Mouse (Mus musculus) right cerebral cortex, postnatal 14 days (tissue): ENCODE results near the gene Mfsd12.

ENCODE experiments used
- DNase-seq: peaks from one replicate; pipeline ENCODE4 v3.0.0; 2022

The Mfsd12 gene

DNA sequence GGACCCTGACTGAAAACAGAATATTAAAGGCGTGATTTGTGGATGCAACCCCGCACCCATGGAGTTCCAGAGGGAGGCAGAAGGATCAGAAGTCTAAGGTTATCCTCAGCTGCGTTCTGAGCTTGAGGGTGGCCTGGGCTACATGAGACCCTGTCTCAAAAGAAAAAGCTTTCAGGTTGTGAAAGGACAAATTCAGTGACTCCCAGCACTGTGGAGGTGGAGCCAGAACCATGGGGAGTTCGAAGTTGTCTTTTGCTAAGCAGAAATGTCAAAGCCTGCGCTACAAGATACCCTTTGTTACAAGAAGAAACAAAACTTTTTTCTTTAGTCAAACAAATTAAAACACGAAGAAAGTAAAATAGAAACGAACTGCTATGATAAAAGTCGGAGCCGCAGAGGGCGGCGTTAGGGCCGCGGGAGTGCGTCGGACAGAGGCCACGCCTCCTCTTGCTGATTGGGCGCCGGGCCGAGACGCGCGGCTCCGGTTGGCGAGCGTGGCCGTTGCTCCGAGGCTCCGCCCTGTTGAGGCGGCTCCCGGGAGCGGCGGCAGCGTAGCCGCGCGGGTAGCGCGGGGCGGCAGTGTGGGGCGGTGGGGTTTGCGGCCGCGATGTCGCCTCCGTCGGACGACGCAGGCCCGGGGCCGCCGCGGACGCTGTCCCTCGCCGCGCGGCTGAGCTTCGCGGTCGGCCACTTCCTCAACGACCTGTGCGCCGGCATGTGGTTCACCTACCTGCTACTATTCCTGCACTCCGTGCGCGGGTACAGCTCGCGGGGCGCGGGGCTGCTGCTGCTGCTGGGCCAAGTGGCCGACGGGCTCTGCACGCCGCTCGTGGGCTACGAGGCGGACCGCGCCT, at the start of gene Mfsd12:
TSS of gene Mfsd12 (plus strand) at position 501 of the 854 bp plus-strand sequence.
- peak; percentile 95 for DNase-seq

- DNase-seq: no peak
Measured at GRCm38 (mm10) chr10:81309571-81309970, 47.7 kb upstream of the Mfsd12 start.

DNA sequence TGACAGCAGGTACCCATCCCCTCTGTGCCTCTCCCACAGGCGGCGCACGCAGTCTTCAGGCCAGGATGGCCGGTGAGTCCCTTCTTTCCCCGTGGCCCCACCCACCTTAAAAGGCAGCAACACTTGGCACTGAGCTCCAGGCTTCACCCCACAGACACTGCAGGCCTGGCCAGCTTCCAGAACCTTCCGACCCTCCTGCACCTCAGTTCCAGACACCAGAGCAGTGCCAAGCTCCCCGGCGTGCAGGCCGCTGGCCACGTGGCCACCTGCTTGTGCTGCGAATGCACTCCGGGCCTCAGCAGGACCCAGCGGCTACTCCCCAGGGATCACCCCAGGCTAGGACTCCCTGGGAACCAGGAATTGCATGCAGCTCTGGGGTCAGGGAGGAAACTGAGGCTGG, 43.7 kb upstream of the Mfsd12 start:
- no peak for DNase-seq

- DNase-seq: no peak
Measured at GRCm38 (mm10) chr10:81314201-81314600, 43.1 kb upstream of the Mfsd12 start.

GRCm38 (mm10) chr10:81315587-81315986, 41.7 kb upstream of the Mfsd12 start:
- DNase-seq: no peak

DNA sequence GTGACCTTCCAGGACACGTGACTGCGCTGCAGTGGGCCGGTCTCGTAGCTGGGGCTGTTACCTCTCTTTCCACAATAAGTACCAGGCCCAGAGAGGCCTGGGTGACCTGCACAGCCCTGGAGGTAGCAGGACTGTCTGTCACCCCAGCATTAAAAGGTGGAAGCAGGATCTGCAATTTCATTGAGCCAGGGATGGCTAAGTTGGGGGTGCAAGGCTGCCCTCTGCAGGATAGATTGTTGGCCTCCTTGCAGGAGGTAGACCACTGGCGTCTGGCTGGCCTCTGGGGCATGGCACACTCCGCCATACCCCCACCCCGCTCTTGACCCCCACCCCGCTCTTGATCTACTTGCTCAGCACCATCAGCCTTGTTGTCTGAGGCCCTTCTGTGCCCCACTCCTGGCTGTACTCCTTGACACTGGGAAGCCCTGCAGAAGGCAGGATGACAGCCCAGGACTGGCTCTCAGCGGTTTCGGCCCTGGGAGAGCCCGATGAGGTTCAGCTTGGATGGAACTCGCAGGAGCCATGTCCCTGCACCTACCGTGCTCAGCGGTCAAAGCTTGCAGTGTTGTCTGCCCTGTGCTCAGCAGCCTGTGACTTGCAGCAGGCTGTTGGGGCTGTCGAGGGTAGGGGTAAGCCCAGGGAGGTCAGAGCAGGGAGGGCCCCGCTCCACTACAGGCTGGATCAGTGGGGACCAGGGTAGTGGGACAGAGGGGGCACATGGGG, 40.8 kb upstream of the Mfsd12 start:
- DNase-seq: no peak

- no peak for DNase-seq
Measured at GRCm38 (mm10) chr10:81317273-81317672, 40.0 kb upstream of the Mfsd12 start.

DNA sequence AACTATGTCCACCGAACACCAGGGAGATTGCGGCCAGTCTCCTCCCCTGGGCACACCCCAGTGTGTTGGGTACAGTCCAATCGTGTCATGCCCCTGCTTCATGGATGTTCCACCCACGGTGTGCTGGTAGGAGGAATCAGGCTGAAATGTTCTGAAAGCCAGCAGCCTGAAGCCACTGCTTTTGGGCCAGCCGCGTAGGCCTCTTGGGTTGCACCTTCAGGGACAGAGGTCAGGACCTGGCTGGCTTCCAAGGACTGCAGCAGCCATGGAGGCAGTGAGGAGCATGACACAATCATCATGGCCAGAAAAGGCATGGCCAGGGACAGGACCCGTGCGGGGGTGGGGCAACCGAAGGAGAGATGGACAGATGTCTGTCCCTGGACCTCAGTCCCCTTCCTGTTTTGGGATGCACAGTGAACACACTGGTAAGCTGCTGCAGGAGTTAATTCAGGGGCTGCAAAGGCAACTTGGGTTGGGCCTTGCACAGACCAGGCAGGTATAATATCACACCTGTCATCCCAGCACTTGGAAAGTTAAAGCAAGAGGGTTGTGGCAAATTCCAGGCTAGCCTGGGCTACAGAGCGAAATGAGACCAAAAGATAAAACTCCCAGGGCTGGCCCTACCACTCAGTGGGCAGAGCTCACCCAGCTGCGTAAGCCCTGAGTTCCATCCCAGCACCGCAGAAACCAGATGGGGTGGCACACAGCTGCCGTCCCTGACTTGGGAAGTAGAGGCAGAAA, 38.5 kb upstream of the Mfsd12 start:
- DNase-seq: peak; percentile 52

GRCm38 (mm10) chr10:81319330-81319699, 38.0 kb upstream of the Mfsd12 start:
- DNase-seq: no peak

DNA sequence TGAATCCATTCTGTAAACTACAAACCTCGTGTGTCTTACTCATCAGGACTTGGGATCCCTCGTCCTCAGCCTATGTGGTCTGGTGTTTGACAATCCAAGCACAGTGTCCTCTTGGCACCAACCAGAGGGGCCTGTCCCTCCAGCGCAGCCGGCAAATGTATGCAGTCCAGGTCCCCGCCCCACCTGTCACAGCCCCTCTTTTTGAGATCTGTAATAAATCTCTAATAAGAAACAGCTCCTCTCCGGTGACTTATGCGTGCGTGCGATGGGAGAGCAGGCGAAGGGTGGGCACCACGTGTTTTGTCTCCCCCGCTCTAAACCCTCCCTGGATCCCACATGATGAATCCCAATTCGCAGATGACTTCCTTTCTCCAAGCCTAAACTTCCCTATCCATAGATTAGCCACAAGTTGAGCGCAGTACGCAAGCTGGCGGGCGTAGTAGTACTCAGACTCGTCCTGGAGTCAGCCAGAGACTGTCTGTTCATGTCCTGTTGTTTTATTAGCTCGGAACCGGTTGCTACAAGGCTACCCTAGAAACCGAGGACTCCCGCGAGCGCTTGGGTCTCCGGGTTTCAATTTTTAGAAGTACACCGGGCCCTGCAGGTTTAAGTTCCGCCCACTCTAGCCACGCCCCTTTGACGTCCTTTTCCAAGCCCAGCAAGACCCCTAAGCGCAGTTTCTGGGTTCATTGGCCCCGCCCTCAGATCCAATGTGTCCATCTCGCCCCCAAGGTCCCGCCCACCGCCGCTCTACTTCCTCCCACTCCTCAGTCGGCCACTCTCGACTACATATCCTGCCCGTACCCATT, 37.3 kb upstream of the Mfsd12 start:
- DNase-seq: no peak

DNA sequence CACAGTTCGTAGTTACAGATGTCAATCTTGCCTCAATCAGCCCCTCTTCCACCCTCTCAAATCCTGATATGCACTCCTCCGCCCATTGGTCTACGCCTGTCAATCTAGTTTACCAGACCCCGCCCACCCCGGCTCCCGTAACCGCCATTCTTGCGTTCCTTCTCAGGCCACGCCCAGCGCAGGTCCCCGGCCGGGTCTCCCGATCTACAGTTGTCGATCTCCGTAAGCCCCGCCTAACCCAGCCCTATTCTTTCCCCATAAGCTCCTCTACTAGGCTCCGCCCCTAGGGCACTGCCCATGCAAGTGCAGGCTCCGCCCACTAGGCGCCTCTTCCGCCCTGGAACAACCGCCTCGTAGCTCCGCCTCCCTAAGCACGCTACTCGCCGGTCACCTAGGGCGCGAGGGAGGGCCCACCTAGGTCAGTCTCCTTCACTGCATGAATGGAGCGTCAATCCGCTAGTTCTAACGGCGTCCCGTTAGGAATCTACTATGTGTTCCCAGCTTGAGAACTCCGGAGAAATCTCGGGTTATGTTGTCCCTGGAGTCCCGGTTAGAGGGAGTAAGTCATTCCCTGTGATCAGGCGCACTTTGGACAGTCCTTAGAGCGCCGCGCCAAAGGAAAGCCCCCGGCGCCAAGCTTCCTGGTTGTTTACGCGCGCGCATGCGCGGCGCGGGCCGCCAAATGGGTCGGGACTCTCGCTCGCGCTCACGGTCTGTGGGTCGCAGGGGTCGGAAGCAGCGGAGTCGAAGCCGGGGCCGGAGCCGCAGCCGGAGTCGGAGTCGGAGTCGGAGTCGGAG, 36.5 kb upstream of the Mfsd12 start, which contains the start of gene Cactin:
TSS of gene Cactin (plus strand) at position 554 of the 798 bp plus-strand sequence.
- DNase-seq: peak; percentile 99

DNA sequence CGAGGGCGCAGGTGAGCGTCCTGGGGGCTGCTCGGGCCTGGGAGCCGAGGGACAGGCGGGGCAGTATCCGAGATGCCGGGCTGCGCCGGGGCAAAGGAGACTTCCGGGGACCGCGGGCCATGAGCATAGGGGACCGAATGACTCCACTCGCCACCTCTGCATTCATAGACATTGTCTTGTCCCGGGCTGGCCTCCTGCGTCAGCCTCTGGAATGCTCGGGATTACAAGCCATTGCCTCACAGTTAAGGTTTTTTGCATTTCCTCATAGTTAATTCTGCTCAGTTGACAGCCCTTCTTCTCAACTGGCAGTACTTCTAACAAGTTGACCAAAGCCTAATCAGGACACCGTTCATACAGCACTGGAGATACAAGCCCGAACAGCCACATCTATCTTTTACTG, 35.9 kb upstream of the Mfsd12 start:
- no peak for DNase-seq

GRCm38 (mm10) chr10:81322444-81322843, 34.8 kb upstream of the Mfsd12 start:
- DNase-seq: no peak

DNA sequence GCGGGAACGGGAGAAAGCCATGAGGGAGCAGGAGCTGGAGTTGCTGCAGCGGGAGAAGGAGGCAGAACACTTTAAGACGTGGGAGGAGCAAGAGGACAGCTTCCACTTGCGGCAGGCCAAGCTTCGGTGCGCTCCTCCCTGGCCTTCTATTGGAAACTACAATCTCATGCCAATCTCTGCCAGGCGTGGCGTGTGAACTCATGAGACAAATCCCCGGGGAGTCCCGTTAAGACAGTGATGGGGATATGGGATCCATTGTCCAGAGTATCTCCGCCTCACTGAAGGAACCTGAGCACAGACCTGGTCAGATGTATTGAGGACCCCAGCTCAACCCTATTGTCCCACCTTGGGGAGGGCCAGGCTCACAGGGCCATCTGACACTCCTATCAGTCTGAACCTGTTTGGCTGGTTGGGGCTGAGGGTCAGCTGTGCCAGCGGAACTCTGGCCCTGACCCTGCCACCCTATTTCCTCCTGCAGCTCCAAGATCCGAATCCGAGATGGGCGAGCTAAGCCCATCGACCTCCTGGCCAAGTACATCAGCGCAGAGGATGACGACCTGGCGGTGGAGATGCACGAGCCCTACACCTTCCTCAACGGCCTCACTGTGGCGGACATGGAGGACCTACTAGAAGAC, 34.0 kb upstream of the Mfsd12 start:
- no peak for DNase-seq

GRCm38 (mm10) chr10:81323791-81324530, 33.3 kb upstream of the Mfsd12 start:
- DNase-seq: no peak

GRCm38 (mm10) chr10:81325176-81325575, 32.1 kb upstream of the Mfsd12 start:
- no peak for DNase-seq

DNA sequence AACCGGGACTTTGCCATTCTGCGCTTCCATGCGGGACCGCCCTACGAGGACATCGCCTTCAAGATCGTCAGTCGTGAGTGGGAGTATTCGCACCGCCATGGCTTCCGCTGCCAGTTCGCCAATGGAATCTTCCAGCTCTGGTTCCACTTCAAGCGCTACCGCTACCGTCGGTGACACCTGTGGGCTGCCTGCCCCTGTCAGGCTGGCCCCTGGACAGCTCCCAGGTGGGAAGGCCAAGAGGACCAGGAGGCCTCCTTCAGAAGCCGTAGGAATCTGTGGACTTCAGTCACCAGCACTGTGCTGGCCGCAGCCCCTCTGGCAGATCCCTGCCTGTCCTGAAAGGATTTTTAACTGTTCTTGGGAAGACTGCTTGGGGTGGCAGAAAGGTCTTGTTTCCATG, 31.5 kb upstream of the Mfsd12 start:
- no peak for DNase-seq

- DNase-seq: no peak
Measured at GRCm38 (mm10) chr10:81326858-81327257, 30.4 kb upstream of the Mfsd12 start.

GRCm38 (mm10) chr10:81327959-81328358, 29.3 kb upstream of the Mfsd12 start:
- DNase-seq: no peak

DNA sequence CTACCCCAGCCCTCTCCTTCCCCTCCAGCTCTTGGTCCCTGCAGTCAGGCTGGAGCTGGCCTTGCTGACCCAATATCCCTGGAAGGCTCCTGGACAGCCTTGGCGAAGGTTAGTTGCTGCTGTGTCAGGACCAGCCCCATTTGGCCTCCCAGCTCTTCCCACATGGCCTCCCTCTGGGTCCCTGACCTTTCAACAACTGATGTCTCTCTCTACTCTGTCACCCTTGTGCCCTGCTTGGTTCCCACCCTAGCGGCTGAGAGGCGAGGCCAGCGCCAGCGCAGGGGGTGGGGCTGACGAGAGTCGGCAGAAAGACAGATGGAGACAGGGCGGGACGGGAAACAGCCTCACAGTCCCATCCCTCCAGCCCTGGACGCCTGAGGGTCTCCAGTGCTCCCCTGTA, 28.9 kb upstream of the Mfsd12 start, which contains the start of gene Tbxa2r:
TSS of gene Tbxa2r (plus strand) at position 346 of the 400 bp plus-strand sequence.
- no peak for DNase-seq
